Mouse (Mus musculus): Measurements from ENCODE around the gene Gm21974. TPM values are rescaled to one million over a fixed set of nuclear protein-coding genes. Genes with fewer than 3 reads are reported as not detected.
"Not testable (repeated sequence)": the region's sequence is repeated elsewhere in the genome, so short reads cannot be mapped to it uniquely, and the experiment has no call there.

The Gm21974 gene
- polyA plus RNA-seq, 1 experiment from 2014 or later, result not detected

DNA sequence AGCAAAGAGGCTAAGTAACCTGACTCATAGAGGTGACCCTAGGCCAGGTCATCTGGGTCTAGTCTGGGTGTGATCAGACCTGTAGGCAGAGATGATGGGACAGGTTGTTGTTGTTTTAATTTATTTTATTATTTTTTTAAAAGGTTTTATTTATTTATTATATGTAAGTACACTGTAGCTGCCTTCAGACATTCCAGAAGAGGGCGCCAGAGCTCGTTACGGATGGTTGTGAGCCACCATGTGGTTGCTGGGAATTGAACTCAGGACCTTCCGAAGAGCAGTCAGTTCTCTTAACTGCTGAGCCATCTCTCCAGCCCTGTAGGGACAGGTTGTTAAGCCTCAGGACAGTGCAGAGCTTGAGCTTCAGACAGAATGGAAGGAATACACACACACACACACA lies 57.4 kb downstream of the Gm21974 start:
- H3K36me3 ChIP-seq; H3K4me1 ChIP-seq (replicated peaks); H3K4me2 ChIP-seq (replicated peaks); H3K27ac ChIP-seq; H3K9ac ChIP-seq; H3K4me3 ChIP-seq (replicated peaks); H3K27me3 ChIP-seq (replicated peaks); H3K9me3 ChIP-seq; ATAC-seq: not testable (repeated sequence)
- WGBS, result 82% methylated on average over 4 of the region's 4 CpGs

- H3K9ac ChIP-seq, result no peak overlapping the region
- no peak overlapping the region for H3K4me2 ChIP-seq (replicated peaks)
- H3K27ac ChIP-seq, result no peak overlapping the region
- no peak for ATAC-seq
- H3K4me3 ChIP-seq (replicated peaks), result no peak overlapping the region
- H3K9me3 ChIP-seq, result no peaks in the 10 kb centered on the region
- H3K36me3 ChIP-seq, result no peaks in the 10 kb centered on the region
- no peaks in the 10 kb centered on the region for H3K27me3 ChIP-seq (replicated peaks)
- peaks cover 5% of the 10 kb centered on the region; the same call in 1 of the 2 replicates for H3K4me1 ChIP-seq (replicated peaks)
- 90% methylated on average over 5 of the region's 5 CpGs for WGBS
Measured at GRCm38 (mm10) chr7:127837473-127837872, 57.8 kb downstream of the Gm21974 start.

Other genes with a start within 250 kb of the Gm21974 start
- 48.1 and 52.8 TPM in 2 replicates for gene Bcl7c, start 186.5 kb downstream of the Gm21974 start, polyA plus RNA-seq (2015; fragmentation: Nextera tagmentation; extraction: Ambion mirVana)
- gene Ctf1, start 182.7 kb downstream of the Gm21974 start, polyA plus RNA-seq (2015; fragmentation: Nextera tagmentation; extraction: Ambion mirVana), result 9.4 and 10.5 TPM in 2 replicates
- 0.13 and 0.29 TPM in 2 replicates for gene Ctf2, start 163.3 kb downstream of the Gm21974 start, polyA plus RNA-seq (2015; fragmentation: Nextera tagmentation; extraction: Ambion mirVana)
- 3.2 and 4.3 TPM in 2 replicates for gene Fbxl19, start 150.9 kb downstream of the Gm21974 start, polyA plus RNA-seq (2015; fragmentation: Nextera tagmentation; extraction: Ambion mirVana)
- 22.9 and 25.5 TPM in 2 replicates for gene Orai3, start 125.6 kb downstream of the Gm21974 start, polyA plus RNA-seq (2015; fragmentation: Nextera tagmentation; extraction: Ambion mirVana)
- gene Setd1a, start 118.8 kb downstream of the Gm21974 start, polyA plus RNA-seq (2015; fragmentation: Nextera tagmentation; extraction: Ambion mirVana), result 15.2 and 17.4 TPM in 2 replicates
- gene Gm49388, start 109.8 kb downstream of the Gm21974 start, polyA plus RNA-seq (2015; fragmentation: Nextera tagmentation; extraction: Ambion mirVana), result not detected in 2 replicates
- 28.0 and 31.2 TPM in 2 replicates for gene Hsd3b7, start 94.8 kb downstream of the Gm21974 start, polyA plus RNA-seq (2015; fragmentation: Nextera tagmentation; extraction: Ambion mirVana)
- 40.6 and 40.7 TPM in 2 replicates for gene Stx4a, start 71.2 kb downstream of the Gm21974 start, polyA plus RNA-seq (2015; fragmentation: Nextera tagmentation; extraction: Ambion mirVana)
- gene Stx1b, start 70.9 kb downstream of the Gm21974 start, polyA plus RNA-seq (2015; fragmentation: Nextera tagmentation; extraction: Ambion mirVana), result 3.2 and 3.4 TPM in 2 replicates
- 8.6 and 9.6 TPM in 2 replicates for gene Zfp646, start 19.2 kb downstream of the Gm21974 start, polyA plus RNA-seq (2015; fragmentation: Nextera tagmentation; extraction: Ambion mirVana)
- gene Zfp668, start 18.6 kb downstream of the Gm21974 start, polyA plus RNA-seq (2015; fragmentation: Nextera tagmentation; extraction: Ambion mirVana), result 15.5 and 15.6 TPM in 2 replicates
- gene Prss53, start 4.5 kb downstream of the Gm21974 start, polyA plus RNA-seq (2015; fragmentation: Nextera tagmentation; extraction: Ambion mirVana), result 1.7 and 2.3 TPM in 2 replicates
- gene Vkorc1, start 163 bp upstream of the Gm21974 start, polyA plus RNA-seq (2015; fragmentation: Nextera tagmentation; extraction: Ambion mirVana), result 203 and 241 TPM in 2 replicates
- gene Bckdk, start 8.6 kb upstream of the Gm21974 start, polyA plus RNA-seq (2015; fragmentation: Nextera tagmentation; extraction: Ambion mirVana), result 158 and 180 TPM in 2 replicates
- gene Kat8, start 17.1 kb upstream of the Gm21974 start, polyA plus RNA-seq (2015; fragmentation: Nextera tagmentation; extraction: Ambion mirVana), result 31.7 and 32.3 TPM in 2 replicates
- gene Prss8, start 34.6 kb upstream of the Gm21974 start, polyA plus RNA-seq (2015; fragmentation: Nextera tagmentation; extraction: Ambion mirVana), result 58.5 and 67.5 TPM in 2 replicates
- 8.2 and 9.6 TPM in 2 replicates for gene Prss36, start 51.3 kb upstream of the Gm21974 start, polyA plus RNA-seq (2015; fragmentation: Nextera tagmentation; extraction: Ambion mirVana)
- gene Fus, start 72.0 kb upstream of the Gm21974 start, polyA plus RNA-seq (2015; fragmentation: Nextera tagmentation; extraction: Ambion mirVana), result 306 and 315 TPM in 2 replicates
- 418 and 480 TPM in 2 replicates for gene Pycard, start 98.4 kb upstream of the Gm21974 start, polyA plus RNA-seq (2015; fragmentation: Nextera tagmentation; extraction: Ambion mirVana)
- 0.19 and 0.53 TPM in 2 replicates for gene Trim72, start 108.5 kb upstream of the Gm21974 start, polyA plus RNA-seq (2015; fragmentation: Nextera tagmentation; extraction: Ambion mirVana)
- 2.1 TPM in 2 replicates for gene Itgam, start 167.2 kb upstream of the Gm21974 start, polyA plus RNA-seq (2015; fragmentation: Nextera tagmentation; extraction: Ambion mirVana)
- gene Gm49368, start 167.2 kb upstream of the Gm21974 start, polyA plus RNA-seq (2015; fragmentation: Nextera tagmentation; extraction: Ambion mirVana), result not detected in 2 replicates
- 0.58 and 0.59 TPM in 2 replicates for gene Itgax, start 234.1 kb upstream of the Gm21974 start, polyA plus RNA-seq (2015; fragmentation: Nextera tagmentation; extraction: Ambion mirVana)

All from intestine, embryonic 15.5 days (tissue).